Mouse (Mus musculus): Measurements from ENCODE around the gene Ifnl2.

Ifnl2 gene

DNA sequence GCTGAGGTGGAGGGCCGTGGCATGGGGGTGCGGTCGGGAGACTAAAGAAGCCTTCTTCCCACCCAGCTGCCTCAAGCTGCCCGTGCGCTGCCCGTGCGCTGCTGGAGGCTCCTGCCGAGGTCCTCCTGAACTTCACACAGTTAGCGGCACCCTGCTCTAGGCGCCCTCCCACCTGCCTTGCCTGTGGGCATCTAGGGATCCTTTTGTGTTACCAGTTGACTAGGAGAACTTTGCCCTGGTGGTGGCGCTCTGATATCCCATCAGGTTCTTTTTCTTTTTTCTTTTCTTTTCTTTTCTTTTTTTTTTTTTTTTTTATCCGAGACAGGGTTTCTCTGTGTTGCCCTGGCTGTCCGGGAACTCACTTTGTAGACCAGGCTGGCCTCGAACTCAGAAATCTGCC lies 19.4 kb downstream of the Ifnl2 start:
- no peak for DNase-seq (ENCODE audit: low spot score)

DNA sequence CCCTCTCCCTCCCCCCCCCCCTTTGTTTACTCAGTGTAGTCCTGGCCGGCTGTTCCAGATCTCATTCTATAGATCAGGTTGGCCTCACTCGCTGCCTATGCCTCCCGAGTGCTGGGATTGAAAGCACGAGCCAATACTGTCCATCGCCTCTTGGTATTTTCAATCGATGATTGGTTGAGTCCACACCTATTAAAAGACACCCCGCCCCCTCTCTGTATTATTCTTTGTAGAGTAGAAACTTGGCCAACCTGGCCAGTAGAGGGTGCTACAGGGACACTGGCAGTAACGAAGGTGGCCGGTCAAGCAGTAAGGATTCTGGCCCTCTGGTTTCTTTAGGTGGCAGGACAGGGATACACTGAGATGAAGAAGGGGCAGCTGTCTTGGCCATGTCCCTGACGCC lies 19.8 kb downstream of the Ifnl2 start:
- peak; percentile 47 for DNase-seq (ENCODE audit: low spot score)

- peak; percentile 19 for DNase-seq (ENCODE audit: low spot score)
These were observed 22.2 kb downstream of the Ifnl2 start for GRCm38 (mm10) chr7:28488030-28488491.

DNA sequence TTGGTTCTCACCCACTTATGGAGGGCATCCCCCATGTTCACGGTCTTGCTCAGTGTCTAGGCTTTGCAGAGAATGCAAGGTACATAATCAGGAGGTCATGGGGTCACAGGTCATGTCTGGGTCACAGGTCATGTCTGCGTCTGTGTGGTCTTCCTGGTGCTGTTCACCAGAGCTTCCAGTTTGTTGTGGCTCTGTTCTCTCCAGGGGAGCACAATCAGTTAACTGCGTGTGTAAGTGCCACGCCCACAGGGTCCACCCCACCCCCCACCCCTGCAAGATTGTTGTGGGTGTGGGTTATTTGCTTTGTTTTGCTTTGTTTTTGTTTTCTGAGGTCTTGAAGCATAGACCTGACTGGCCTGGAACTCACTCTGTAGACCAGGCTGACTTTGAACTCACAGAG lies 26.1 kb downstream of the Ifnl2 start:
- DNase-seq (ENCODE audit: low spot score): no peak

DNA sequence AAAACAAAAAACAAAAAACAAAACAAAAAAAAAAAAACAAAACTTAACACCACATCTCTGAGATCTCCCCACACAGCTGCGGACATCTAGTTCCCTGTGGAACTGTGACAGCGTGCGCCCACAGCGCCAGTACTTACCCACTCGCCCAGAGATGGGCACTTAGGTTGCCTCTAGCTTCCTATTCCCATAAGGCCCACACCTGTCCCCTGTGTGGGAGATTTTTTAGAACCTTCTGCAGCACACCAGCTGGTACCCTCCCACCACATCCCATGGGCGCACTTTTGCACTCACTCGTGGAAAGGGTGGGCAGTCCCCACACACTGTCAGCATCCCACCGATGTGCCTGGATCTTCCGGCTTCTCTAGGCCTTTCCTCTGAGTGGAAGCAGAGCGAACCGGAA lies 27.4 kb downstream of the Ifnl2 start:
- peak; percentile 38 for DNase-seq (ENCODE audit: low spot score)

DNA sequence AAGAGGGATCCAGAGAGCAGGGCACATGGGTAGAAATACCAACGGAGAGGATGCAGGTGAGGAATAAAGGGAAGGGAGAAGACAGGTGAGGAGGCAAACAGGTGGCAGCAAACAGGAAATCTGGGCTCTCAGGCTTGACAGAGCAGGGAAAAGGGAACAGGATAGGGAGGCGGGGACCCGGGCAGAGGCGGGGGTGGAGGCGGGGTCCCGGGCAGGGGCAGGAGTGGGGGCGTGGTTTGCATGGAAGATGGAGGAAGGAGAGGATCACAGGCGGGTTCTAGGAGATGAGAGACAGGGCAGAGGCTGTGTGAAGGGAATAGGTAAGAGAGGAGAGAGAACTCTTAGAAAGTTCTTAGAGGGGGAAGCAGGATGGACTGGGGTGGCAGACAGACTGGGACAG lies 31.4 kb downstream of the Ifnl2 start:
- no peak for DNase-seq (ENCODE audit: low spot score)

- no peak for DNase-seq (ENCODE audit: low spot score)
These were observed 32.9 kb downstream of the Ifnl2 start for GRCm38 (mm10) chr7:28477363-28477762.

GRCm38 (mm10) chr7:28476191-28476590 lies 34.1 kb downstream of the Ifnl2 start:
- DNase-seq (ENCODE audit: low spot score): no peak

GRCm38 (mm10) chr7:28467213-28467751 lies 43.0 kb downstream of the Ifnl2 start:
- DNase-seq (ENCODE audit: low spot score): no peak

GRCm38 (mm10) chr7:28466721-28467212 lies 43.5 kb downstream of the Ifnl2 start:
- no peak for DNase-seq (ENCODE audit: low spot score)

DNA sequence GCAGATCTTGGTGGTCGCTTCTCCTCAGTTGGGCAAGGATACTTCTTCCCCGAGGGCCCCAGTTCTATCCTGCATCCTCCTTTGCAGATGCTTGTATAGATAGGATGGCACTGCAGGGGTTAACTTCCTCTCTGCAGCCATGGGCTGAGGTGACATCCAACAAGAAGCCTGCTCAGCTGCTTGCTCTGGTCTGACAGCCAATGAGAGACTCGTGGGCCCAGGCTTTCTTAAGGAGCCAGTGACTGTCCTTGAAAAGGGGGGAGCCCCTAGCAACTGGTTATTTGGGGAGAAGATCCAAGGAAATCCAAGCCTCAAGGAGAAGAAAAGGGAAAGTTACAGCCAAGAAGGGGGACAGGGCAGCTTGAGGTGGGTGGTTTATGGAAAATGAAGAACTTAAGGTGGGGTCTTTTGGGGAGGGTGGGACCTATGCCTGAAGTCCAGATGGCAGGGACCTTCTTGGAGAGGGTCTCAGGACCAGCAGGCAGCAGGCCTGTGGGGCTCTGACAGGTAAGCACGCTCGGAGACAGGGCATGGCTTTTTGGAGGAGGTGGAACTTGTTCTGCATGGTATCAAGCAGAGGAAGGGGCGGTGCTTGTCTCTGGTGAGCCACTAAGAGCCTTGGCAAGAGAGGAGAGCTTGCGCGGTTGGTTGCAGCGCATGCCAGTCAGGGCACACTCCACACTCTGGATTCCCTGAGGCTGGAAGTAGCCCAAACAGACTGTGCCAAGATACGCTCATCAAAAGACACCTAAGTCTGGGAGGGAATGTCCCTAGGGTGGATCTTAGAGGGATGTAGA lies 45.6 kb downstream of the Ifnl2 start:
- peak; percentile 87 for DNase-seq (ENCODE audit: low spot score)

DNA sequence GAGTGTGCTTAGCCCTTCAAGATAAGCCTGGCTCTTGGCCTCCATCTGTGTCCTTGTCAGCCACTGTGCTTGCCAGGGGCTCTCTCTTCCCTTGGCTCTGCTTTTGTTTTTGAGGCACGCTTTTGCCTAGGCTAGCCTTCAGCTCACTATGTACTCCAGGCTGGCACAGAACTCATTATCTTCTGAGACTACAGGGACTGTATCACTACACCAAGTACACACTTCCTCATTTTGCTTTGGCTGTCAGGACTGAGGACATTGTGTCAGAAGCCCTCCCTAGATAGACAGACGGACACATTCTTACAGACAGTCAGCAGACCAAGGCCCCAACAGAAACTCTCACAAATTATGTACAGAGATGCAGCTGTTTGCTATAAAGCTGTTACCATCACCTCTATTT lies 47.5 kb downstream of the Ifnl2 start:
- DNase-seq (ENCODE audit: low spot score): no peak

- no peak for DNase-seq (ENCODE audit: low spot score)
These were observed 49.9 kb downstream of the Ifnl2 start for GRCm38 (mm10) chr7:28460361-28460760.

Measured in layer of hippocampus, adult 11-12 months (tissue).